Mouse (Mus musculus) bone marrow macrophage, adult 2 months (primary cell): ENCODE data around the gene Qsox1.

Experiments
- CTCF ChIP-seq: IDR thresholded peaks from 2 replicates; pipeline ENCODE4 v1.5.1; 2012; ENCODE audit warnings: low read depth, mild to moderate bottlenecking, low read length, moderate library complexity
- POLR2A ChIP-seq: IDR thresholded peaks from 2 replicates; pipeline ENCODE4 v1.6.1; 2012; ENCODE audit warnings: mild to moderate bottlenecking, low read depth, low read length, borderline replicate concordance

GRCm38 (mm10) chr1:155737017-155737808 lies 75.5 kb downstream of the Qsox1 start:
- no peak for TF ChIP-seq CTCF
- TF ChIP-seq POLR2A, result no peak
